Mouse (Mus musculus): ENCODE results near the gene Aqp3.
A peak's percentile ranks its signal among the peaks of the same experiment; 100 is the strongest.

Aqp3 gene

GRCm38 (mm10) chr4:41063894-41064673 is 33.9 kb downstream of the Aqp3 start:
- DNase-seq (ENCODE audit: low spot score): no peak

- DNase-seq (ENCODE audit: low spot score): no peak
Measured at GRCm38 (mm10) chr4:41063351-41063750, 34.6 kb downstream of the Aqp3 start.

GRCm38 (mm10) chr4:41057361-41057760 is 40.6 kb downstream of the Aqp3 start:
- DNase-seq (ENCODE audit: low spot score): no peak

- peak; percentile 68 for DNase-seq (ENCODE audit: low spot score)
Measured at GRCm38 (mm10) chr4:41056742-41057332, 41.1 kb downstream of the Aqp3 start.

- DNase-seq (ENCODE audit: low spot score): peak; percentile 36
Measured at GRCm38 (mm10) chr4:41056253-41056652, 41.7 kb downstream of the Aqp3 start.

- no peak for DNase-seq (ENCODE audit: low spot score)
Measured at GRCm38 (mm10) chr4:41055111-41055510, 42.9 kb downstream of the Aqp3 start.

GRCm38 (mm10) chr4:41051781-41052180 is 46.2 kb downstream of the Aqp3 start:
- no peak for DNase-seq (ENCODE audit: low spot score)

- peak; percentile 78 for DNase-seq (ENCODE audit: low spot score)
Measured at GRCm38 (mm10) chr4:41050726-41051675, 47.0 kb downstream of the Aqp3 start.

- DNase-seq (ENCODE audit: low spot score): no peak
Measured at GRCm38 (mm10) chr4:41048926-41049325, 49.1 kb downstream of the Aqp3 start.

GRCm38 (mm10) chr4:41047524-41048271 is 50.3 kb downstream of the Aqp3 start, which contains the start of gene Aqp7:
Aqp7 (minus strand) TSS chr4:41048139.
- DNase-seq (ENCODE audit: low spot score): no peak

GRCm38 (mm10) chr4:41046254-41046795 is 51.7 kb downstream of the Aqp3 start:
- DNase-seq (ENCODE audit: low spot score): no peak

- DNase-seq (ENCODE audit: low spot score): peak; percentile 67
Measured at GRCm38 (mm10) chr4:41045288-41045687, 52.7 kb downstream of the Aqp3 start.

- no peak for DNase-seq (ENCODE audit: low spot score)
Measured at GRCm38 (mm10) chr4:41043961-41044360, 54.0 kb downstream of the Aqp3 start.

- no peak for DNase-seq (ENCODE audit: low spot score)
Measured at GRCm38 (mm10) chr4:41042880-41043279, 55.1 kb downstream of the Aqp3 start.
